Mouse (Mus musculus): ENCODE data around the gene Esyt1.

DNA sequence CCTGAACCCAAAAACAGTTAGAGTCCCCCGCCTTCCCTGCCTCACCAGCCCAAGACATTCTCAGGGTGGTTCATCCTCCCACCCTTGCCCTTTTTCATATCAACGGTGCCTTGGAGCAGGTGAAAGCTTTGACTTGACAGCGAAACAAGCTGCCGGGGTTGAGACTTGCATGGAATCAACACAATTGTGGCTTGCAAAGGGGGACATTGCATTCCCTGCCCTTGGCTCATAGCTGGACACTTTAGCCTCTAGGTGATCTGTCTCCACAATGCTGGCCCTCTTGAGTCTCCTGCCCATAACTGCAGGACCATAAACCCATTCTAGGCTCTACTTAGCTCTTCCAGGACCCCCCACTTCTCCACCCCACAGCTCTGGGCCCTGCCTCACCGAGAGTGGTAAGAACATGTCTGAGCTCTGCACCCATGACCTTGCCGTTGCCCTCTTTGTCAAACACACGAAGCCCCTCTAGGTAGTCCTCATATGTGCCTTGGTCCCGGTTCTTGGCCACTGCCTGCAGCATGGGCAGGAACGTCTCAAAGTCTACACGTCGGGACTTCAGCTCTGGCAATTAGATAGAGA lies 30.9 kb downstream of the Esyt1 start:
- TF ChIP-seq CTCF (IDR thresholded peaks at IDR 0.05; ENCODE audit: insufficient read depth, low read depth, low read length) (no peak), POLR2A (IDR thresholded peaks at IDR 0.05; ENCODE audit: insufficient read depth, low read depth, low read length) (no peak)

Data from olfactory bulb, adult 2 months (tissue).